Mouse (Mus musculus): ENCODE data around the gene Ugdh. TPM values are rescaled to one million over a fixed set of nuclear protein-coding genes. Genes with fewer than 3 reads are reported as not detected.

Gene Ugdh
- polyA plus RNA-seq, 1 experiment: 14.3 TPM

GRCm38 (mm10) chr5:65446756-65447155, 11.0 kb upstream of the Ugdh start:
- Histone ChIP-seq H3K4me3 (replicated peaks; ENCODE audit: control insufficient read depth, low read depth, low read length) (no peak overlapping the region), H3K4me1 (ENCODE audit: control insufficient read depth, insufficient read depth, low read length) (peaks cover 2% of the 10 kb centered on the region; the same call in 1 of the 2 replicates), H3K27ac (ENCODE audit: control insufficient read depth, insufficient read depth, low read depth, low read length, poor library complexity) (no peak overlapping the region)
- no peak for TF ChIP-seq POLR2A (IDR thresholded peaks at IDR 0.05; ENCODE audit: borderline replicate concordance, control insufficient read depth, low read depth, low read length)
- TF ChIP-seq CTCF (IDR thresholded peaks at IDR 0.05; ENCODE audit: control insufficient read depth, insufficient read depth, low read length): no peak
- WGBS: 76% methylated on average over 2 of the region's 2 CpGs

- no peak overlapping the region for H3K27ac ChIP-seq (ENCODE audit: control insufficient read depth, insufficient read depth, low read depth, low read length, poor library complexity)
- 19% methylated on average over 3 of the region's 6 CpGs for WGBS
- TF ChIP-seq CTCF (IDR thresholded peaks at IDR 0.05; ENCODE audit: control insufficient read depth, insufficient read depth, low read length) (no peak), POLR2A (IDR thresholded peaks at IDR 0.05; ENCODE audit: borderline replicate concordance, control insufficient read depth, low read depth, low read length) (no peak)
- H3K4me3 ChIP-seq (replicated peaks; ENCODE audit: control insufficient read depth, low read depth, low read length): no peak overlapping the region
- H3K4me1 ChIP-seq (ENCODE audit: control insufficient read depth, insufficient read depth, low read length): peaks cover 2% of the 10 kb centered on the region; the same call in 1 of the 2 replicates
These were observed 9.2 kb upstream of the Ugdh start for GRCm38 (mm10) chr5:65444981-65445380.

- H3K4me1 ChIP-seq (ENCODE audit: control insufficient read depth, insufficient read depth, low read length): no peaks in the 10 kb centered on the region
- TF ChIP-seq CTCF (IDR thresholded peaks at IDR 0.05; ENCODE audit: control insufficient read depth, insufficient read depth, low read length): no peak
- H3K27ac ChIP-seq (ENCODE audit: control insufficient read depth, insufficient read depth, low read depth, low read length, poor library complexity): no peak overlapping the region
- H3K4me3 ChIP-seq (replicated peaks; ENCODE audit: control insufficient read depth, low read depth, low read length): no peak overlapping the region
These were observed 2.3 kb upstream of the Ugdh start for GRCm38 (mm10) chr5:65438041-65438440.

GRCm38 (mm10) chr5:65435363-65435805, 365 bp downstream of the Ugdh start:
- Histone ChIP-seq H3K27ac (ENCODE audit: control insufficient read depth, insufficient read depth, low read depth, low read length, poor library complexity) (peak overlapping the region; percentile 74), H3K4me3 (replicated peaks; ENCODE audit: control insufficient read depth, low read depth, low read length) (peak overlapping the region; percentile 91), H3K4me1 (ENCODE audit: control insufficient read depth, insufficient read depth, low read length) (no peaks in the 10 kb centered on the region)
- TF ChIP-seq CTCF (IDR thresholded peaks at IDR 0.05; ENCODE audit: control insufficient read depth, insufficient read depth, low read length): no peak
- no peak for TF ChIP-seq POLR2A (IDR thresholded peaks at IDR 0.05; ENCODE audit: borderline replicate concordance, control insufficient read depth, low read depth, low read length)
- under 1% methylated on average over 47 of the region's 47 CpGs for WGBS

GRCm38 (mm10) chr5:65434471-65435362, 1.0 kb downstream of the Ugdh start:
- H3K4me3 ChIP-seq (replicated peaks; ENCODE audit: control insufficient read depth, low read depth, low read length): peak overlapping the region; percentile 91
- WGBS: 5% methylated on average over 15 of the region's 15 CpGs
- TF ChIP-seq CTCF (IDR thresholded peaks at IDR 0.05; ENCODE audit: control insufficient read depth, insufficient read depth, low read length) (no peak), POLR2A (IDR thresholded peaks at IDR 0.05; ENCODE audit: borderline replicate concordance, control insufficient read depth, low read depth, low read length) (no peak)
- peak overlapping the region; percentile 74; the same call in 1 of the 2 replicates for H3K27ac ChIP-seq (ENCODE audit: control insufficient read depth, insufficient read depth, low read depth, low read length, poor library complexity)
- H3K4me1 ChIP-seq (ENCODE audit: control insufficient read depth, insufficient read depth, low read length): no peaks in the 10 kb centered on the region

GRCm38 (mm10) chr5:65429441-65429840, 6.3 kb downstream of the Ugdh start:
- TF ChIP-seq POLR2A (IDR thresholded peaks at IDR 0.05; ENCODE audit: borderline replicate concordance, control insufficient read depth, low read depth, low read length) (no peak), CTCF (IDR thresholded peaks at IDR 0.05; ENCODE audit: control insufficient read depth, insufficient read depth, low read length) (no peak)
- H3K27ac ChIP-seq (ENCODE audit: control insufficient read depth, insufficient read depth, low read depth, low read length, poor library complexity): no peak overlapping the region
- no peak overlapping the region for H3K4me3 ChIP-seq (replicated peaks; ENCODE audit: control insufficient read depth, low read depth, low read length)
- WGBS: 82% methylated on average over 5 of the region's 5 CpGs
- H3K4me1 ChIP-seq (ENCODE audit: control insufficient read depth, insufficient read depth, low read length): no peaks in the 10 kb centered on the region; the same call in 1 of the 2 replicates

GRCm38 (mm10) chr5:65428321-65428720, 7.4 kb downstream of the Ugdh start:
- WGBS: 29% methylated on average over 4 of the region's 4 CpGs
- no peak overlapping the region for H3K4me3 ChIP-seq (replicated peaks; ENCODE audit: control insufficient read depth, low read depth, low read length)
- H3K27ac ChIP-seq (ENCODE audit: control insufficient read depth, insufficient read depth, low read depth, low read length, poor library complexity): no peak overlapping the region
- H3K4me1 ChIP-seq (ENCODE audit: control insufficient read depth, insufficient read depth, low read length): no peaks in the 10 kb centered on the region; the same call in 1 of the 2 replicates
- TF ChIP-seq POLR2A (IDR thresholded peaks at IDR 0.05; ENCODE audit: borderline replicate concordance, control insufficient read depth, low read depth, low read length): no peak
- no peak for TF ChIP-seq CTCF (IDR thresholded peaks at IDR 0.05; ENCODE audit: control insufficient read depth, insufficient read depth, low read length)

- WGBS: 88% methylated on average over 5 of the region's 5 CpGs
- TF ChIP-seq CTCF (IDR thresholded peaks at IDR 0.05; ENCODE audit: control insufficient read depth, insufficient read depth, low read length) (no peak), POLR2A (IDR thresholded peaks at IDR 0.05; ENCODE audit: borderline replicate concordance, control insufficient read depth, low read depth, low read length) (no peak)
These were observed 10.5 kb downstream of the Ugdh start for GRCm38 (mm10) chr5:65425251-65425650.

More at GRCm38 (mm10) chr5:65425251-65425650, 10.5 kb downstream of the Ugdh start:
- H3K4me3 ChIP-seq (replicated peaks; ENCODE audit: control insufficient read depth, low read depth, low read length): no peak overlapping the region
- H3K27ac ChIP-seq (ENCODE audit: control insufficient read depth, insufficient read depth, low read depth, low read length, poor library complexity): no peak overlapping the region
- H3K4me1 ChIP-seq (ENCODE audit: control insufficient read depth, insufficient read depth, low read length): no peaks in the 10 kb centered on the region; the same call in 1 of the 2 replicates

Data from bone marrow, adult 2 months (tissue).